Mouse (Mus musculus) G1E (cell line): ENCODE data around the gene Erbb4. TPM values are rescaled to one million over a fixed set of nuclear protein-coding genes. Genes with fewer than 3 reads are reported as not detected.

Source experiments
- ATAC-seq: 2 replicates; pipeline ENCODE4 v1.8.0; 2016; ENCODE audit warnings: mild to moderate bottlenecking; ENCODE audit not compliant: insufficient number of reproducible peaks, poor library complexity, low FRiP score, severe bottlenecking; ENCODE audit errors: extremely low read depth
- DNase-seq: peaks from one replicate; pipeline ENCODE4 v3.0.0; 2012; ENCODE audit warnings: low spot score
- H3K27me3 ChIP-seq: 2 replicates; pipeline ENCODE4 v1.6.1; 2012; ENCODE audit warnings: mild to moderate bottlenecking, low read length, inconsistent platforms; ENCODE audit not compliant: insufficient read depth
- H3K36me3 ChIP-seq: replicated peaks from 2 replicates; pipeline ENCODE3; 2012; ENCODE audit warnings: mild to moderate bottlenecking, inconsistent platforms
- H3K4me1 ChIP-seq: 2 replicates; pipeline ENCODE4 v1.6.1; 2012; ENCODE audit warnings: low read depth, low read length, inconsistent platforms, mixed read lengths; ENCODE audit not compliant: insufficient read depth
- H3K4me3 ChIP-seq: 2 replicates; pipeline ENCODE4 v1.5.1; 2012; ENCODE audit warnings: low read depth, mild to moderate bottlenecking, inconsistent platforms, low read length, moderate library complexity, mixed read lengths
- H3K9me3 ChIP-seq: replicated peaks from 2 replicates; pipeline ENCODE4 v1.6.1; 2012; ENCODE audit warnings: inconsistent platforms
- CTCF ChIP-seq: IDR thresholded peaks from 2 replicates; pipeline ENCODE4 v1.5.1; 2012; ENCODE audit warnings: low read depth, low read length, inconsistent platforms, mixed read lengths
- GATA1 ChIP-seq: IDR thresholded peaks from 2 replicates; pipeline ENCODE4 v1.6.1; 2012; ENCODE audit warnings: borderline replicate concordance, low read length, inconsistent platforms, mixed read lengths
- GATA2 ChIP-seq: IDR thresholded peaks from 2 replicates; pipeline ENCODE4 v1.6.1; 2012; ENCODE audit warnings: low read depth, low read length, inconsistent platforms, borderline replicate concordance
- POLR2AphosphoS5 ChIP-seq: IDR thresholded peaks from 2 replicates; pipeline ENCODE4 v1.6.1; 2012; ENCODE audit warnings: low read depth, low read length, inconsistent platforms; ENCODE audit not compliant: insufficient replicate concordance
- TAL1 ChIP-seq: conservative IDR thresholded peaks from 2 replicates; pipeline ENCODE4 v1.6.1; 2012; ENCODE audit warnings: low read depth, low read length, inconsistent platforms, mixed read lengths
- polyA plus RNA-seq: library from polyadenylated mRNA; stranded (reverse); fragments of >175 nt; gene quantifications from 2 replicates; pipeline ENCODE4 v1.2.3, GENCODE M21; 2012
- total RNA-seq, 2 experiments: library from RNA; stranded (forward) in 1 of 2; stranded (reverse) in 1 of 2; fragments of 200-1000 nt in 1 of 2; fragments of >200 nt in 1 of 2; fragmentation: Nextera tagmentation in 1 of 2; gene quantifications; 2 replicates each; pipeline ENCODE4 v1.2.3; 2014 to 2017

The Erbb4 gene
- total and polyA plus RNA-seq, 3 experiments: 0.33 TPM; not detected in 2

DNA sequence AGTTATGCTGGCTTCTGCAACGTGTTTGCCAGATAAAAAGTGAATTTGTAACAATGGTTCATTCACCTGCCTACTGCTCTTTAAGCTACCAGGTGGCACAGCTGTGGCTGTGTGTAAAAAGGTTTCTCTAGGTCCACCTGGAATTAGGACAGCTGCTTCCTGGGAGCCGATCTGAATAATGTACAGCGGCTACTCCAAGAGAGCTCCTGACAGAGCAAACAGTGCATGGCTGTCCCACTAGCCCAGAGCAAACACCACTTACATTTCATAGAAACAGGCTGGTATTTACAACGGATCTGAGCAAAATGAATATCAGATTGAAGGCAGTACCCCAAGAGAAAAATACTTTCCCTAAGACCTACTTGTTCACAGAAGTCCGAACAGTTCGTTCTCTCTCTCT lies 1058.0 kb downstream of the Erbb4 start:
- ATAC-seq (no peak), DNase-seq (no peak)
- Histone ChIP-seq H3K4me1 (no peaks in the 10 kb centered on the region), H3K9me3 (peaks cover 10% of the 10 kb centered on the region), H3K27me3 (no peaks in the 10 kb centered on the region), H3K4me3 (no peak overlapping the region), H3K36me3 (no peaks in the 10 kb centered on the region)
- TF ChIP-seq GATA1: no peak
- TF ChIP-seq CTCF: no peak
- TF ChIP-seq TAL1: no peak
- no peak for TF ChIP-seq GATA2
- no peak for TF ChIP-seq POLR2AphosphoS5

DNA sequence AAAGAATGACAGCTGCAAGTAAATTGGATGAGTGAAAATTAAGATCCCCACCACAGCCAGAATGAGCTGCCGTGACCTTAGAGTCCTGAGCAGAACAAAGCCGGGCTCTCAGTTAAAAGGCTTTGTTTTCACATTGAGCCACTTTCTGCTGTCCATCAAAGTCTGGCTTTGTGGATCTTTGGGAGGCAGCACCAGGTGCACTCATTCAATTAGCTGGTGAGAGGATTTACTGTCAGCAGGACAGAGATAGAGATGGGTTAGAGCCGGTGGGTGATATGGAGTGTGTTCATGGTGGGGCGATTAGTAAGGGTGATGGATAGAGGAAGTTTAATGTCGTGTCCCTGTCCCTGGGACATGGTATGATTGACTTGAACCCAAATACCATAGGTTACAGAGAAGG lies 1060.7 kb downstream of the Erbb4 start:
- TF ChIP-seq POLR2AphosphoS5 (no peak), GATA2 (no peak), CTCF (no peak), GATA1 (no peak), TAL1 (no peak)
- Histone ChIP-seq H3K4me3 (no peak overlapping the region), H3K36me3 (no peaks in the 10 kb centered on the region), H3K4me1 (no peaks in the 10 kb centered on the region), H3K9me3 (peaks cover 9% of the 10 kb centered on the region), H3K27me3 (no peaks in the 10 kb centered on the region)
- no peak for ATAC-seq
- DNase-seq: no peak

DNA sequence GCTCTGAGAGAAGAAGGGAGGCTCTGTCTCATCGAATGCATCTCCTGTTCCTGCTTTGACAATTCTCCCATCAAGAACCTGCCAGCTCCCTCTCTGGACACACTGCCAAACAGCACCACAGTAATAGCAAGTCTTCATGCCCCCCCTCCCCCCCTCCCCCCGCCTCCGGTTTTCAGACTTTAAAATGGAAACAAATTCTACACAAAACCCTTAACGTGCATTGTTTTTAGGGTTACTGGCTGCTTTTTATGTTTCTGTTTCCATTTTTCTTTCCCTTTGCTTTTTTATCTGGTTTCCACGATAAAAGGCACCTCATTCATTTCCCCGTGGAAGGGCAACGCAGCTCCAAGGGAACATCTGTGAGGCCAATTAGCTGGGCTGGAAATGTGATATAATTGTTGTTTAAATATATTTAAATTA lies 1061.3 kb downstream of the Erbb4 start:
- no peaks in the 10 kb centered on the region for H3K4me1 ChIP-seq
- no peaks in the 10 kb centered on the region for H3K27me3 ChIP-seq
- H3K4me3 ChIP-seq: no peak overlapping the region
- no peaks in the 10 kb centered on the region for H3K36me3 ChIP-seq
- TF ChIP-seq TAL1 (no peak), POLR2AphosphoS5 (no peak), GATA2 (no peak), GATA1 (no peak), CTCF (no peak)
- no peak for DNase-seq
- H3K9me3 ChIP-seq: peaks cover 9% of the 10 kb centered on the region
- no peak for ATAC-seq

DNA sequence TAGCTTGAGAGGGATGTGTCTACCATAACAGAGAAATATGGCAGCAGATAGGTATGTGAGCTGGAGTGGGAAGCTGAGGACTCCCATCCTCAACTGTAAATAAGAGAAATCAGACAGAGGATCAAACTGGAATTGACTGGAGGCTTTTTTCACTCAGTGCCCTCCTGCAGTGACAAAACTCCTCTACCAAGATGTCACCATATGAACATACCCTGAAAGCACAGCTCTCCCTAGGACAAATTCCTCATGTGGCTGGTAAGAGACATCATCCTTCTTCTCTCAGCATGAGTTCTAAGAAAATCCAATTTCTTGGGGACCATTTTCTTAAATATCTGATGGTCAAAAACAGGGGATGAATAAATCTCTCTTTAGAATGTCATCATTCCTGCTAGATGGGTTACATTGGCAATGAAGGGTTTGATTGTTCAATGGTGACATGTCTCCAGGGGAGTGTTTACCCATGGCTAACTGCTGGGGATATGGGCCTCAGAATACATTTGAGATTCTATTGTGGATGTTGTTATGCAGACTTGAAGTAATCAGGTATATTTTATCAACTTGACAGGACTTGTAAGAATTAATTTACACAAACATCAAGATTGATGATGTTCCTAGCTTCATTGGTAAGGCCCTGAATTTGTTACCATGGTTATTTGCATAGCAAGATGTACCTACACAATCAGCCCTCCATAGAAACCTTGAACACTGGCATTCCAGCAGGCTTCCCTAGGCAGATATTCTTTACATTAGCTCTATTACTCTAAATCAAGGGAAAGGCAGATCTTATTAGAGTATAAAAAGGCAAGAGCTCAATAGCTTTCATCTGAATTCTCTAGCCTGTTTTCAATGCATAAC lies 1083.5 kb downstream of the Erbb4 start:
- no peak for DNase-seq
- no peak for TF ChIP-seq TAL1
- TF ChIP-seq GATA2: no peak
- no peak for TF ChIP-seq GATA1
- TF ChIP-seq POLR2AphosphoS5: no peak
- TF ChIP-seq CTCF: no peak
- Histone ChIP-seq H3K36me3 (no peaks in the 10 kb centered on the region), H3K4me3 (no peak overlapping the region), H3K9me3 (peaks cover 2% of the 10 kb centered on the region; the same call in 1 of the 2 replicates), H3K27me3 (no peaks in the 10 kb centered on the region), H3K4me1 (no peaks in the 10 kb centered on the region)
- no peak for ATAC-seq

DNA sequence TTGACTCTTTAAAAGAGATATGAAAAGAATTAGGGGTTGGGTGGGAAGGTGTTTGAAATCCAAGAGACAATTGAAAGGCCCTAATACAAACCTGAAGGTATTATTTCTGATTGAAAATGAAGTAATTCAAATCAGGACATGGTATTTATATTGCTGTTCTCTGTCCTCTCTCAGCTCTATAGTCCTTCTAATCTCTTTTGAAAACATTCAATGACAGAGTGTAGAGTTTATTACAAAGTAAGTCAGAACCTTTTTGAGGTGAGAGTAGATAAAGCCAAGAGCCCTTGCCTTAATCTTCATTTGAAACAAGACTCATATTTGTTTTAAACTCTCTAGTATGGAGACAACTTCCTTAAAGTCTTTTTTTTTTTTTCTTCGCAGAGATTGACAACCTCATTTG lies 1087.8 kb downstream of the Erbb4 start:
- TF ChIP-seq GATA2 (no peak), CTCF (no peak), TAL1 (no peak)
- Histone ChIP-seq H3K9me3 (peaks cover 8% of the 10 kb centered on the region), H3K36me3 (no peaks in the 10 kb centered on the region), H3K4me3 (no peak overlapping the region), H3K27me3 (no peaks in the 10 kb centered on the region), H3K4me1 (no peaks in the 10 kb centered on the region)
- DNase-seq: no peak
- ATAC-seq: no peak

DNA sequence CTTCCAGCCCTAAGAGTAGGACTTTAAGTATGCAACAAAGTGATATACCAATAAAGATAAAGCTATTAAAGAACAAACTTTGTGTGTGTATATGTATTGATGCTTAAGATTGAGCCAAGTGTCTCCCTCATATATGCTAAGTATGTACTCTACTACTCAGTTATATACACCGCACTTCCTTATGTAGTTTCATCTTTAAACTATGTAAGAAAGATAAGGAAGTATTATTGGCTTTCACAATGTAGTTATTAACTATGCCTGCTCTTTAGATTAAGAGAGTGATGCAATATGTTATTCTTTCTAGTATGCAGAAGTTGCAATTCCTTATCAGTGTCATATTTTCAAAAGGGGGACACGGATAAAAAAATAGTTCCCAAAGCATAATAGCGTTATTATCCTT lies 1088.2 kb downstream of the Erbb4 start:
- H3K36me3 ChIP-seq: no peaks in the 10 kb centered on the region
- H3K4me1 ChIP-seq: no peaks in the 10 kb centered on the region
- peaks cover 8% of the 10 kb centered on the region for H3K9me3 ChIP-seq
- DNase-seq (no peak), ATAC-seq (no peak)
- H3K27me3 ChIP-seq: no peaks in the 10 kb centered on the region
- no peak overlapping the region for H3K4me3 ChIP-seq
- no peak for TF ChIP-seq POLR2AphosphoS5
- TF ChIP-seq GATA1: no peak
- TF ChIP-seq TAL1: no peak
- no peak for TF ChIP-seq GATA2
- no peak for TF ChIP-seq CTCF
